Mouse (Mus musculus) ES-Bruce4 (cell line): ENCODE data around the gene Nup188. TPM values are rescaled to one million over a fixed set of nuclear protein-coding genes. Genes with fewer than 3 reads are reported as not detected.

Source experiments
- H3K27ac ChIP-seq: 2 replicates; pipeline ENCODE4 v1.5.1; 2012; ENCODE audit warnings: low read length, inconsistent platforms; ENCODE audit not compliant: insufficient read depth
- H3K27me3 ChIP-seq: 2 replicates; pipeline ENCODE4 v1.6.1; 2012; ENCODE audit warnings: mild to moderate bottlenecking, low read length, inconsistent platforms; ENCODE audit not compliant: control insufficient read depth, poor library complexity, insufficient read depth, severe bottlenecking
- H3K36me3 ChIP-seq: 2 replicates; pipeline ENCODE4 v1.6.1; 2012; ENCODE audit warnings: inconsistent platforms, mild to moderate bottlenecking, low read length, moderate library complexity; ENCODE audit not compliant: control insufficient read depth, poor library complexity, insufficient read depth, severe bottlenecking
- H3K4me1 ChIP-seq: one replicate; pipeline ENCODE4 v1.8.1; 2011; ENCODE audit warnings: low read length; ENCODE audit not compliant: control insufficient read depth, insufficient read depth
- H3K4me3 ChIP-seq: 2 replicates; pipeline ENCODE4 v1.5.1; 2011; ENCODE audit warnings: low read depth, mild to moderate bottlenecking, low read length
- H3K9ac ChIP-seq: 2 replicates; pipeline ENCODE4 v1.6.1; 2012; ENCODE audit warnings: low read depth, mild to moderate bottlenecking, inconsistent platforms; ENCODE audit not compliant: poor library complexity, severe bottlenecking
- H3K9me3 ChIP-seq: replicated peaks from 2 replicates; pipeline ENCODE4 v1.6.1; 2012; ENCODE audit warnings: mild to moderate bottlenecking, low read length, inconsistent platforms; ENCODE audit not compliant: control insufficient read depth, poor library complexity, insufficient read depth, severe bottlenecking
- CTCF ChIP-seq: IDR thresholded peaks from one replicate; pipeline ENCODE4 v1.8.1; 2011; ENCODE audit warnings: low read depth, low read length
- EP300 ChIP-seq: IDR thresholded peaks from 2 replicates; pipeline ENCODE4 v1.6.1; 2011; ENCODE audit warnings: low read depth, low read length; ENCODE audit not compliant: insufficient read depth
- POLR2A ChIP-seq: IDR thresholded peaks from one replicate; pipeline ENCODE4 v1.8.1; 2011; ENCODE audit warnings: low read length; ENCODE audit not compliant: insufficient read depth
- polyA plus RNA-seq: library from polyadenylated mRNA; stranded (reverse); fragments of >200 nt; gene quantifications from 2 replicates; pipeline ENCODE4 v1.2.4, GENCODE M21; 2011; ENCODE audit warnings: low read depth; ENCODE audit not compliant: missing spikeins, insufficient read depth, insufficient read length

Nup188 gene
- polyA plus RNA-seq, 1 experiment, result 138 TPM

DNA sequence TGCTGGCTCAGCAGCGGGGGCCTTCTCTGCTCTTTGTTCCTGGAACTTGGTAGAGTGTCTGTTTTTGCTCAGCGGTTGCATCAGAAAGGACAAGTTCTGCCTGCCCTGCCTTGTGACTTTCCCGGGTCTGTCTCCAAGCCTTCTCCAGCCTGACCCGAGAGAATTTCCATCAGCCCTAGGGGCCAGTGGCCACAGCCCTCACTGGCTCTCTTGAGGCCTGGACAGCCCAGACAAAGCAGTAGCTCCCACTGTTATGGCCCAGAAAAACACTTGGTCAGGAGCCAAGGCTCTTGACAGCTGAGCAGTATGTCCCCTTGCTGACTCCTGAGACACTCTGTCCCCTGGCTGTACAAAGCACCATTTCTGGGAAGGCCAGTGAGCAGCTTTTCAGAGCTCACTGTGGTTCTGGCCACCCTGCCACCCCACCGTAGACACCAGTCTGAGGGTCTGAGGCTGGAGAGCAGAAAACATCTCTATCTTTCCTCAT lies 20.4 kb upstream of the Nup188 start, which contains the start of gene Phyhd1:
Phyhd1 (plus strand) TSS at position 437 of the 487 bp plus-strand sequence.
- H3K36me3 ChIP-seq, result no peaks in the 10 kb centered on the region
- no peaks in the 10 kb centered on the region for H3K9me3 ChIP-seq
- TF ChIP-seq POLR2A (no peak), CTCF (no peak), EP300 (0 out of 2 replicates have a peak, but pooled peaks have one; percentile 22)
- H3K4me1 ChIP-seq, result peaks cover 6% of the 10 kb centered on the region
- peak within 1 kb of the TSS; percentile 30 for H3K4me3 ChIP-seq
- H3K27me3 ChIP-seq, result no peaks in the 10 kb centered on the region
- H3K9ac ChIP-seq, result peak within 1 kb of the TSS; percentile 55
- peak within 1 kb of the TSS; percentile 83 for H3K27ac ChIP-seq

DNA sequence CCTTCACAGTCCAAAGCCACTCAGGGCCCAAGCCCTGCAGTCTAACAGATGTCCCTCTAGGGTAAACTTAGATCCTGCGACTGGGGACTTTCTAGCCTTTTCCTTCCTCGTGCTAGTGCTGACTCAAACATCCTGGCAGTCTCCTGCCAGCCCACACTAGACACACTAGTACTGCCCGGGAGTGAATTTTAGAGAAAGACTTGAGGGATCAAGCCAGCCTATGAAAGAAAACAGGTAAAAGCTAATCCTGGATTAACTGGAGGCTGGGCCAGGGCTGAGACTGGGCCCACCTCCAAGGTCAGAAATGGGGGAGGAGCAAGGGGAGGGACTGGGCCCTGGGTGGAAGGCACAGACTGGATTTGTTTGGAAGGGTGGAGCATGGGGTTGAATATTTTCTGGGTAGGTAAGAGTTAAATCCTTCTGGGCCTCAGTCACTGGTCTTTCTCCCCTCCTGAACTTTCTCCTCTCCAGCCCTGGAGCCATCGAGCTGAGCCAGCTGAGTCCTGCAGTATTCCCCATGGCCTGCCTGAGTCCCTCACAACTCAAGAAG lies 19.7 kb upstream of the Nup188 start:
- H3K9me3 ChIP-seq, result no peaks in the 10 kb centered on the region
- H3K36me3 ChIP-seq, result no peaks in the 10 kb centered on the region
- no peak for TF ChIP-seq POLR2A
- TF ChIP-seq CTCF, result no peak
- no peak for TF ChIP-seq EP300
- H3K4me3 ChIP-seq, result peak overlapping the region; percentile 30
- H3K27ac ChIP-seq, result peak overlapping the region; percentile 83
- peak overlapping the region; percentile 55 for H3K9ac ChIP-seq
- no peaks in the 10 kb centered on the region for H3K27me3 ChIP-seq
- peaks cover 6% of the 10 kb centered on the region for H3K4me1 ChIP-seq

DNA sequence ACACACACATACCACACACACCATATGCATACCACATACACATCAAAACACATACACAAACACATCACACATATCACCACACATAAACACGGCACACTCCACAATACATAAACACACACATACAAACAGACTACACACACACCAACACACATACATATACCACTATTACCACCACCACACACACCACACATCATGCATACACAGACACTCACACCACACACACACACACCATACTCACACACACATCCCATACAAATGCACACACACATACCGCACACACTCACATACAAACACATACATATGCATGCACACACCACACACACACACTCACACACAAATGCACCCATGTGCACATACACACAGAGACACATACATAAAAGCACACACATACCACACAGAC lies 18.7 kb upstream of the Nup188 start:
- Histone ChIP-seq H3K9ac (no peak overlapping the region), H3K4me3 (no peak overlapping the region), H3K27ac (peak overlapping the region; percentile 66; the same call in 1 of the 2 replicates), H3K27me3 (no peaks in the 10 kb centered on the region), H3K4me1 (peaks cover 6% of the 10 kb centered on the region), H3K9me3 (no peaks in the 10 kb centered on the region), H3K36me3 (no peaks in the 10 kb centered on the region)
- TF ChIP-seq CTCF, result no peak
- no peak for TF ChIP-seq POLR2A
- TF ChIP-seq EP300, result no peak

GRCm38 (mm10) chr2:30268371-30268770 lies 17.8 kb upstream of the Nup188 start:
- no peak for TF ChIP-seq POLR2A
- TF ChIP-seq CTCF, result no peak
- TF ChIP-seq EP300, result no peak

DNA sequence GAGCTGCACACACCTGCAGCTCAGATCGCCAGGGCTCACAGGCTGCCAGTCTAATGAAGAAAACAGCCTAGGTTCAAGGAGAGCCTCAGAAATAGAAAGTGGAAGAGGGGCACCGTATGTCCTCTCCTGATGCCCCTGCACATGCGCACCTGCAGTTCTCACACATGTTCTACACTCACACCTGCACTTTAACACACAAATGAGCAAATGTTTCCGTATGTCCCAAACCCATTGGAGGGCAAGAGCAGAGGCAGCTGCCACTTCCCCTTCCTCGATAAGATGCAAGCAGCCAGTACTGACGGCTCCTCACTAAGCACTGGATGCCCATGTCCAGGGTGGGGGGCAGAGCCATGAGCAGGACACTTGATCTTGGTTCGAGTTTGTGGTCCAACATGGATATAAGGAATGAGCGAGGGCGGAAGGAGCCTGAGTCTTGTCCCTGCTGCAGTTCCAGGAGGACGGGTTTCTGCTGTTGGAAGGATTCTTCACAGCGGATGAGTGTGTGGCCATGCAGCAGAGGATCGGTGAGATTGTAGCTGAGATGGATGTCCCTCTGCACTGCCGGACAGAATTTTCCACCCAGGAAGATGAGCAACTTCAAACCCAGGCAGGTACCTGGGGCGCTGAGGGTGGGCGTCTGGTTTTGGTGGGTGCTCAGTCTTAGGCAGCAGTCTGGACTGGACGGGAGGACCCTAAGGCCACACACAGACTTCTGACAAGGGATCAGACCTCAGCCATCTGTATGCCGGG lies 16.8 kb upstream of the Nup188 start:
- no peaks in the 10 kb centered on the region for H3K27me3 ChIP-seq
- no peaks in the 10 kb centered on the region for H3K36me3 ChIP-seq
- H3K9me3 ChIP-seq, result no peaks in the 10 kb centered on the region
- H3K27ac ChIP-seq, result no peak overlapping the region
- H3K4me3 ChIP-seq, result no peak overlapping the region
- no peak overlapping the region for H3K9ac ChIP-seq
- peaks cover 3% of the 10 kb centered on the region for H3K4me1 ChIP-seq
- TF ChIP-seq CTCF (no peak), EP300 (no peak), POLR2A (no peak)

More at GRCm38 (mm10) chr2:30268371-30268770, 17.8 kb upstream of the Nup188 start:
- H3K4me1 ChIP-seq, result peaks cover 6% of the 10 kb centered on the region
- H3K4me3 ChIP-seq, result no peak overlapping the region
- H3K27ac ChIP-seq, result no peak overlapping the region
- H3K27me3 ChIP-seq, result no peaks in the 10 kb centered on the region
- no peaks in the 10 kb centered on the region for H3K36me3 ChIP-seq
- no peak overlapping the region for H3K9ac ChIP-seq
- H3K9me3 ChIP-seq, result no peaks in the 10 kb centered on the region

- Histone ChIP-seq H3K9ac (no peak overlapping the region), H3K27ac (no peak overlapping the region), H3K9me3 (no peaks in the 10 kb centered on the region), H3K36me3 (no peaks in the 10 kb centered on the region), H3K27me3 (no peaks in the 10 kb centered on the region), H3K4me1 (peaks cover 3% of the 10 kb centered on the region), H3K4me3 (no peak overlapping the region)
- TF ChIP-seq CTCF (no peak), POLR2A (no peak), EP300 (no peak)
Observed at GRCm38 (mm10) chr2:30270134-30270533, 16.1 kb upstream of the Nup188 start.
